Mouse (Mus musculus) liver, embryonic 13.5 days (tissue): ENCODE results near the gene Slco2a1. TPM values are rescaled to one million over a fixed set of nuclear protein-coding genes. Genes with fewer than 3 reads are reported as not detected.
A peak's percentile ranks its signal among the peaks of the same experiment; 100 is the strongest.

Experiments used
- ATAC-seq: fragments of 200-750 bp; cut with Nextera tagmentation; 2 replicates; pipeline ENCODE4 v1.8.0; 2017; ENCODE audit warnings: low read depth, mild to moderate bottlenecking, moderate number of reproducible peaks, moderate library complexity
- DNase-seq: peaks from one replicate; pipeline ENCODE4 v3.0.0; 2022
- H3K27ac ChIP-seq: fragments of 300-500 bp; sonication (generic); 2 replicates; pipeline ENCODE4 v1.5.1; 2015; ENCODE audit warnings: moderate library complexity, mild to moderate bottlenecking, inconsistent platforms
- H3K27me3 ChIP-seq: fragments of 300-500 bp; sonication (generic); 2 replicates; pipeline ENCODE4 v1.6.1; 2015; ENCODE audit warnings: mild to moderate bottlenecking, inconsistent platforms
- H3K36me3 ChIP-seq: fragments of 300-500 bp; sonication (generic); 2 replicates; pipeline ENCODE4 v1.6.1; 2015; ENCODE audit warnings: mild to moderate bottlenecking, inconsistent platforms
- H3K4me1 ChIP-seq: fragments of 300-500 bp; sonication (generic); replicated peaks from 2 replicates; pipeline ENCODE4 v1.6.1; 2015; ENCODE audit warnings: inconsistent platforms
- H3K4me2 ChIP-seq: fragments of 300-500 bp; sonication (generic); 2 replicates; pipeline ENCODE4 v1.6.1; 2015; ENCODE audit warnings: inconsistent platforms, mild to moderate bottlenecking, moderate library complexity
- H3K4me3 ChIP-seq: fragments of 300-500 bp; sonication (generic); replicated peaks from 2 replicates; pipeline ENCODE4 v1.5.1; 2015; ENCODE audit warnings: mild to moderate bottlenecking, inconsistent platforms
- H3K9ac ChIP-seq: fragments of 300-500 bp; sonication (generic); 2 replicates; pipeline ENCODE4 v1.6.1; 2015; ENCODE audit warnings: mild to moderate bottlenecking, inconsistent platforms
- H3K9me3 ChIP-seq: fragments of 300-500 bp; sonication (generic); replicated peaks from 2 replicates; pipeline ENCODE4 v1.6.1; 2016; ENCODE audit warnings: inconsistent platforms
- WGBS: fragments of 180-500 bp; shearing (Covaris S2); methylation state at CpG from one replicate; pipeline ENCODE4 v1.1.7; 2015; ENCODE audit not compliant: insufficient replicate concordance; 5-methylcytosine and 5-hydroxymethylcytosine counted together
- polyA plus RNA-seq: library from polyadenylated mRNA; unstranded; fragments of >200 nt; fragmentation: Nextera tagmentation; extraction: Ambion mirVana; gene quantifications from 2 replicates; pipeline ENCODE4 v1.2.1, GENCODE M21; 2015

The Slco2a1 gene
- 1.5 and 2.4 TPM in 2 replicates for polyA plus RNA-seq

GRCm38 (mm10) chr9:102988462-102988861, at the start of gene Slco2a1:
Gene Slco2a1 (plus strand): TSS chr9:102988712.
- Histone ChIP-seq H3K4me2 (no peak within 1 kb of the TSS), H3K27me3 (no peaks in the 10 kb centered on the region), H3K36me3 (no peaks in the 10 kb centered on the region), H3K4me3 (no peak within 1 kb of the TSS), H3K9me3 (no peaks in the 10 kb centered on the region), H3K4me1 (peaks cover 3% of the 10 kb centered on the region; the same call in 1 of the 2 replicates), H3K27ac (no peak within 1 kb of the TSS), H3K9ac (no peak within 1 kb of the TSS)
- DNase-seq (no peak), ATAC-seq (no peak)
- 47% methylated on average over 8 of the region's 8 CpGs for WGBS

- Histone ChIP-seq H3K4me3 (no peak overlapping the region), H3K4me1 (no peaks in the 10 kb centered on the region), H3K36me3 (no peaks in the 10 kb centered on the region), H3K4me2 (no peak overlapping the region), H3K27ac (no peak overlapping the region), H3K9ac (no peak overlapping the region), H3K27me3 (no peaks in the 10 kb centered on the region), H3K9me3 (no peaks in the 10 kb centered on the region)
- WGBS = 68% methylated on average over 4 of the region's 4 CpGs
- no peak for DNase-seq
- no peak for ATAC-seq
Measured at GRCm38 (mm10) chr9:102942221-102942620, 46.3 kb upstream of the Slco2a1 start.

GRCm38 (mm10) chr9:102944891-102945290, 43.6 kb upstream of the Slco2a1 start:
- 78% methylated on average over 9 of the region's 9 CpGs for WGBS
- no peaks in the 10 kb centered on the region for H3K27me3 ChIP-seq
- no peaks in the 10 kb centered on the region for H3K9me3 ChIP-seq
- H3K9ac ChIP-seq = no peak overlapping the region
- no peak overlapping the region for H3K4me2 ChIP-seq
- DNase-seq = no peak
- no peaks in the 10 kb centered on the region for H3K4me1 ChIP-seq
- ATAC-seq = no peak
- no peaks in the 10 kb centered on the region for H3K36me3 ChIP-seq
- H3K27ac ChIP-seq = no peak overlapping the region
- H3K4me3 ChIP-seq = no peak overlapping the region

- Histone ChIP-seq H3K27me3 (no peaks in the 10 kb centered on the region), H3K4me3 (no peak overlapping the region), H3K4me1 (no peaks in the 10 kb centered on the region), H3K27ac (no peak overlapping the region), H3K4me2 (no peak overlapping the region), H3K9ac (no peak overlapping the region), H3K9me3 (no peaks in the 10 kb centered on the region), H3K36me3 (no peaks in the 10 kb centered on the region)
- DNase-seq (peak; percentile 48), ATAC-seq (no peak)
- WGBS = 54% methylated on average over 12 of the region's 12 CpGs
Measured at GRCm38 (mm10) chr9:102946469-102947015, 42.0 kb upstream of the Slco2a1 start.

GRCm38 (mm10) chr9:102948706-102949105, 39.8 kb upstream of the Slco2a1 start:
- Histone ChIP-seq H3K27ac (no peak overlapping the region), H3K27me3 (no peaks in the 10 kb centered on the region), H3K4me1 (no peaks in the 10 kb centered on the region), H3K36me3 (no peaks in the 10 kb centered on the region), H3K4me3 (no peak overlapping the region), H3K9ac (no peak overlapping the region), H3K9me3 (no peaks in the 10 kb centered on the region), H3K4me2 (no peak overlapping the region)
- ATAC-seq (no peak), DNase-seq (no peak)
- 71% methylated on average over 5 of the region's 5 CpGs for WGBS

GRCm38 (mm10) chr9:102951091-102951994, 37.2 kb upstream of the Slco2a1 start:
- DNase-seq = no peak
- ATAC-seq = no peak
- H3K9ac ChIP-seq = no peak overlapping the region
- H3K27me3 ChIP-seq = no peaks in the 10 kb centered on the region
- H3K4me2 ChIP-seq = no peak overlapping the region
- no peak overlapping the region for H3K4me3 ChIP-seq
- WGBS = 72% methylated on average over 9 of the region's 9 CpGs
- H3K9me3 ChIP-seq = no peaks in the 10 kb centered on the region
- H3K4me1 ChIP-seq = no peaks in the 10 kb centered on the region
- H3K36me3 ChIP-seq = no peaks in the 10 kb centered on the region
- no peak overlapping the region for H3K27ac ChIP-seq

GRCm38 (mm10) chr9:102955866-102956265, 32.6 kb upstream of the Slco2a1 start:
- no peak for DNase-seq

GRCm38 (mm10) chr9:102958703-102959102, 29.8 kb upstream of the Slco2a1 start:
- no peaks in the 10 kb centered on the region for H3K27me3 ChIP-seq
- no peak overlapping the region for H3K4me3 ChIP-seq
- no peak overlapping the region for H3K27ac ChIP-seq
- 66% methylated on average over 6 of the region's 6 CpGs for WGBS
- DNase-seq = no peak
- ATAC-seq = no peak
- no peaks in the 10 kb centered on the region for H3K9me3 ChIP-seq
- H3K36me3 ChIP-seq = no peaks in the 10 kb centered on the region
- H3K4me1 ChIP-seq = no peaks in the 10 kb centered on the region
- H3K9ac ChIP-seq = no peak overlapping the region
- no peak overlapping the region for H3K4me2 ChIP-seq

More at GRCm38 (mm10) chr9:102955866-102956265, 32.6 kb upstream of the Slco2a1 start:
- Histone ChIP-seq H3K36me3 (no peaks in the 10 kb centered on the region), H3K27ac (no peak overlapping the region), H3K27me3 (no peaks in the 10 kb centered on the region), H3K4me3 (no peak overlapping the region), H3K9ac (no peak overlapping the region), H3K4me2 (no peak overlapping the region), H3K9me3 (no peaks in the 10 kb centered on the region), H3K4me1 (no peaks in the 10 kb centered on the region)
- WGBS = 47% methylated on average over 3 of the region's 3 CpGs
- no peak for ATAC-seq

GRCm38 (mm10) chr9:102961356-102962092, 27.0 kb upstream of the Slco2a1 start:
- H3K4me1 ChIP-seq = no peaks in the 10 kb centered on the region
- H3K36me3 ChIP-seq = no peaks in the 10 kb centered on the region
- H3K4me2 ChIP-seq = no peak overlapping the region
- 30% methylated on average over 8 of the region's 8 CpGs for WGBS
- no peaks in the 10 kb centered on the region for H3K27me3 ChIP-seq
- no peak overlapping the region for H3K4me3 ChIP-seq
- DNase-seq (no peak), ATAC-seq (no peak)
- no peaks in the 10 kb centered on the region for H3K9me3 ChIP-seq
- no peak overlapping the region for H3K9ac ChIP-seq
- no peak overlapping the region for H3K27ac ChIP-seq

- Histone ChIP-seq H3K4me3 (no peak overlapping the region), H3K27ac (no peak overlapping the region), H3K9me3 (no peaks in the 10 kb centered on the region), H3K4me2 (no peak overlapping the region), H3K27me3 (no peaks in the 10 kb centered on the region), H3K4me1 (no peaks in the 10 kb centered on the region), H3K36me3 (no peaks in the 10 kb centered on the region), H3K9ac (no peak overlapping the region)
- ATAC-seq (no peak), DNase-seq (no peak)
- WGBS = 67% methylated on average over 10 of the region's 10 CpGs
Measured at GRCm38 (mm10) chr9:102962093-102962788, 26.3 kb upstream of the Slco2a1 start.

GRCm38 (mm10) chr9:102963321-102963720, 25.2 kb upstream of the Slco2a1 start:
- Histone ChIP-seq H3K4me1 (no peaks in the 10 kb centered on the region), H3K9me3 (no peaks in the 10 kb centered on the region), H3K4me2 (no peak overlapping the region), H3K4me3 (no peak overlapping the region), H3K27me3 (no peaks in the 10 kb centered on the region), H3K27ac (no peak overlapping the region), H3K36me3 (no peaks in the 10 kb centered on the region), H3K9ac (no peak overlapping the region)
- no peak for ATAC-seq
- no peak for DNase-seq
- 68% methylated on average over 7 of the region's 7 CpGs for WGBS
